Mouse (Mus musculus) Muller cell, postnatal 12 days (primary cell): ENCODE results near the gene Tdrd7.

ENCODE experiments used
- DNase-seq: peaks from one replicate; pipeline ENCODE4 v3.0.0-alpha.2; 2015; ENCODE audit errors: inconsistent ontology term

Gene Tdrd7

DNA sequence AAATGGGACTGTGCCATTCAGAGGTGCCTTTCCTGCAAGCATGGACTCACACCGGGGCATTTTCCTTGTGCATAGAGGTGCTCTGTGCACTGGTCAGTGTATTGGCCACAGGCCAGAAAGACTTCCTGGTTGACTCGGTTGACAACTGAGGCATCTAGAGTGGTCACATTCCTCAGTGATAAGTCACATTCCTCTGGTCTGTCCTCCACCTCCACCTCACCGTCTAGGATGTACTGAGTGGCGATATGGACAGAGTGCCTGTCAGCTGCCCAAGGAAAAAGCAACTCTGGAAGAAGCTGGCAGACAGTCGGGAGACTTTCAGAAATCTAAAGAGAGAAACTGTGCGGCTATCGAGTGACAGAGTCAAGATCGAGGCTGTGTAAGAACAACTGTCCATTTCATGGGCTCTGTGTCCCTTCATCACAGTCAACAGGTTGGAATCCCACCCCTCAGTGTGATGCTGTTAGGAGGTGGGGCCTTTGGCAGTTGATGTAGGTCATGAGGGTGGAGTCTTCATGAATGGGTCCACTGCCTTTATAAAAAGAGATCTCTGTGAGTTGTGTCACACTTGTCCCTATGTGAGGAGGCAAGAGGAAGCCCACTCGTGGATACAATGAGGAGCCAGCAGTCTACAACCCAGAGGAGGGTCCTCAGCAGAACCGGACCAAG is at the start of gene Tdrd7:
Gene Tdrd7 (plus strand): TSS at position 564 of the 669 bp plus-strand sequence.
- DNase-seq = peak; percentile 64

DNA sequence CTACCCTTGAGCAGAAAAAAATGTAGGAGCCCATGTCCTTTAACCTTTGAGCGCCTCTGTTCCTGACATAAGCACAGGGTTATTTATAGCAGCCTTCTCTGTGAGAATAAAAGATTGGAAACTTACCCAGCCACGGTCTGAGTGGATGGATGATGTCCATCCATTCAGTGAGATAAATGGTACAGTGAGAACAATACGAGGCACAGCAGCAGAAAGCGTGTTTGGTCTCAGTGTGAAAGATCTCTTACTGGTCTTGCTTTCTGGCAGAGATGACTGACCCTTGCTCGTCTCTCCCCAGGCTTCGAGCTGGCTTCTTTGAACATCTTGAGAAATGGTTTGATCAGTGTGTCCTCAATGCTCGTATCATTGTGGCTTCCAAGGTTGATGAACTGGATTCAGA is 48.0 kb upstream of the Tdrd7 start:
- peak; percentile 5 for DNase-seq

DNA sequence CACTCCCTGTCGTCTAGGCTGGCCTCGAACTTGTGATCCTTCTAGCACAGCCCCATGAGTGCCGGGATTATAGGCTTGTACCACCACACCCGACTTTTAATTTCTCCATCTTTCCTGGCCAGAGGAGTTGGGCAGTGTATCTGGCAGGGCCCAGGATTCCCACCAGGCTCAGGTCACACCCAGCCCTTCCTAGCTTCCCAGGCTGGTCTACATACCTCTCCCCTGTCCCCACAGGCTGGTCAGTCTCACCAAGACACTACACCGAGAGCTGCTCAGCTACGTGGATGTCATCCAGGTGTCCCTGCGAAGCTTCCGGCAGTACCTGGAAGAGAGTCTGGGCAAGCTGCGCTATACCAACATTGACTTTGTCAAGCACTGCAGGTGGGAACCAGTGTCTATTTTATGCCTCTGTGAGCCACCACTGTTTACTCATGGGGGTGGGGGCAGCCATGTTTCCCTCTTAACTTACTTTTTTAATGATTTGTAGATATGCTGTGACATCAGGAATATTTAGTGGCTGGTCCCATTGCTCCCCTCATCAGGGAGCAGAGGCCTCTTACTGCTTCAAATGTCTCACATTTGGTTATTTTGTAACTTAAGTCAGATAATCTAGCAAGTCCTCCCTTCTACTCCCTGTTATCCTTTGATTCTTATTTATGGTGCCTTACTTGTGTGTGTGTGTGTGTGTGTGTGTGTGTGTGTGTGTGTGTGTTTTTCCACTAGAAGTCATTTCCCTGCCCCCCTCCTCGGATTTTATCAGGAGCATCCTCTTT is 43.3 kb upstream of the Tdrd7 start:
- DNase-seq = no peak

DNA sequence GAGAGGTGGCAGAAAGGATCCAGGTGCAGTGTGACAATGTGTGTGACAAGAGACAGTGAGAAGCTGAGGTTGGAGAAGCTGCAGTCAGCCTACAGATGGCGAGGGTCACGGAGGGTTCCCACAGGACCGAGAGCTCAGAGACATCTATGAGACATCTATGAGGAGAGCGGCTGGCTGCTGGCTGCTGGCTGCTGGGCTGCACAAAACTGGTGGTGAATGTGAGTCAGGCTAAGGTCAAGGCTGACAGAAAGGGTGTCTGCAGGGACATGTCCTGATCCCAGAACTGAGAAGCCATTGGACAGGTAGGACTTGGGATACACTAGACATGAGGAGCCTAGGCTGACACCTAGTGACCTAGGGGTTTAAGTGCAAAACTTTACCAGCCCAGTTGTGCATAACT is 41.1 kb upstream of the Tdrd7 start:
- no peak for DNase-seq

DNA sequence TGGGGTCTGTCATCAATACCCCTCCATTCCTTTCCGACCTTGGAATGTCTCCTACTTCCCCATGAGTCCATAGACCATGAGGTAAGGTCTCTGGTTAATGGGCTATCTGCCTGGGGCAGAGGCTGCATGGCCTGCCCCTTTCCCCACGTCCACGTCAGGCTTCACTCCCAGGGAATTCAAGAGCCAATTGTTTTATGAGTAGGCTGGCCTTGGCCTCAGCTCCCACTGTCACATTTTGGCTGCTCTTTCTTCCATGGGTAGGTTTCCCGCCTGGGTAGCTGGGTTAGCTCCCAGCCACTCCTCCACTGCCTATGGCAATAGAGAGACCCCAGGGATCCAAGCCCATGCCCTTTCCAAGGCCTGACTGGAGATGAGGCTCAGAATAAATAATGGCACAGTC is 36.6 kb upstream of the Tdrd7 start:
- no peak for DNase-seq

DNA sequence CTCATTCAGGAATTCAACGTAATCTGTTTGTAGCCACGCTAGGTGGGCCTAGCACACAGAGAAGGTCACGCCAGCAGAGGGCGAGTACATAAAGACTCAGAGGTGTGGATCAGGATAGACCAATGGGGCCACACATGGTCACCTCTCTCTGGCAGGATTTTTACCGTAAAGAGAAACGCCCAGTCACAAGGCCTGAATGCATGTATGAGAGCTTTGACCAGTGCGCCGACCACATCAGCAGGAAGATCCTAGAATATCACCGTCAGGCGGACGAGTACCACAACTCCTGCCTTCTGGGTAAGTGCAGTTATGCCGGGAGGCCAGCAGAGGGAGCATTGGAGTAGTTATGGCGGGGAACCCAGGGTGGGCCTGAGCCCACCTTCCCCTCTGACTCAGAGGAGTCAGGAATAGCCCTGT is 23.5 kb upstream of the Tdrd7 start:
- peak; percentile 44 for DNase-seq

DNA sequence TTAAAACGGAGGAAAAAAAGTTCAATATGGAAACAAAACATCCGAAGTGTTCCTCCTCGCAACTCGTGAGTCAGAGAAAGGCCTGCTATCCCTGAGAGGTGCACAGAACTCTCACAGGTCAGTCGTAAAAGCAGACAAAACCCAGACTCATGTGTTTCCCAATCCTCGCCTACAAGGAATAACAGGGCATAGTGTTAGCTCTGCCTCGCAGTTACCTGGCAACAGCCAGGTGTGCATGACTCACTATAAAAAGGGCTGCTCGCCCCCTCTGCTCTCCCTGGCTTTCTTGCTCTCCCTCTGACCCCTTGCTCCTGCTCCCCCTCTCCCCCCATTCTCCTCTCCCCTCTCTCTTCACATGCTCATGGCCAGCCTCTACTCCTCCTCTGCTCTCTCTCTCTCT is 17.4 kb upstream of the Tdrd7 start:
- no peak for DNase-seq

DNA sequence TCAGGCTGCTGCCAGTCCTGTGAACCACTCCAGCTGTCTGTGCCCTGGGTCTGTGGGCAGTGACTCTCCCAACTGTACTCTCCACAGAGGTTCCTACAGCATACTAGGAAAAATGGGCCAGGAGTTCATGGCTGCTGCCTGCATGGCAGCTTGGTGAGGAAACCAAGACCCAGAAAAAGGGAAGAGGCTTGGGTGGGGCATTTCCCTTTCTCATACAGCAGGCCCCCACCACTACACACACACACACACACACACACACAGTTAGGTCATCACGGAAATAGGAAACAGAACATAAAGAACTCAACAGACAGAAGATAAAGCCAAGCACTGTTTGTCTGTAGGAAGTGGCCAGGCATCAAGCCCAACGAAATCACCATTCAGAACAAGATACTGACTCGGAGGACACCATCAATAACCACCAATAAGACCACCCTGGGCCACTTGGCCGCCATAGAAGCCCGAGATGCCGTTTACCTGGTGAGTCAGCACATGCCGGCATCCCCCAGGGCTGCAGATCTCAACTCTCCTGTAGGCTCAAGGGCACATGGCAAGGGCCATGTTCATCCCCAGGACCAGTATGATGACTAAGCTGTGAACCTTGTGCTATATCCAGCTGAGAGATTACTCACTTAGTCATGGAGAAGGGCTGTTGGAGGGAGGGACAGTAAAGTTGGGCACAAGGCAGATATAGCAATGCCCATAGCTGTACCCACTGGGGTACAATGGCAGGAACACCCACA is 15.9 kb upstream of the Tdrd7 start:
- peak; percentile 32 for DNase-seq

DNA sequence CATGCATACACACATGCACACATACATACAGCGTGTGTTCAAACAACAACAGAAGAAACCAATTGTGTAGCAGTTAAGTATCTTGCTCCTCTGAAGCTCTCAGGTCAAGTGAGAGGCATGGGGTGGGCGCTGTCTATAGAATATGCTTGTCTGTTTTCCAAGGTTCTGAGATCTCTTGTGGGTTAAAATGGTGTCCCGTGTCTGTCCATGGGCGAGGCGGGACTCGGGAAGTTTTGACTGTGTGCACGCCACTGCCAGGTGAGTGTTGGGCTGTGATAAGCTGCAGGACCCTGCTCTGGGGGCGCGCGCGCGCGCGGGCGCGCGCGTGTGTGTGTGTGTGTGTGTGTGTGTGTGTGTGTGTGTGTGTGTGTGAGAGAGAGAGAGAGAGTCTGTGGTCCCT is 13.3 kb upstream of the Tdrd7 start:
- no peak for DNase-seq

DNA sequence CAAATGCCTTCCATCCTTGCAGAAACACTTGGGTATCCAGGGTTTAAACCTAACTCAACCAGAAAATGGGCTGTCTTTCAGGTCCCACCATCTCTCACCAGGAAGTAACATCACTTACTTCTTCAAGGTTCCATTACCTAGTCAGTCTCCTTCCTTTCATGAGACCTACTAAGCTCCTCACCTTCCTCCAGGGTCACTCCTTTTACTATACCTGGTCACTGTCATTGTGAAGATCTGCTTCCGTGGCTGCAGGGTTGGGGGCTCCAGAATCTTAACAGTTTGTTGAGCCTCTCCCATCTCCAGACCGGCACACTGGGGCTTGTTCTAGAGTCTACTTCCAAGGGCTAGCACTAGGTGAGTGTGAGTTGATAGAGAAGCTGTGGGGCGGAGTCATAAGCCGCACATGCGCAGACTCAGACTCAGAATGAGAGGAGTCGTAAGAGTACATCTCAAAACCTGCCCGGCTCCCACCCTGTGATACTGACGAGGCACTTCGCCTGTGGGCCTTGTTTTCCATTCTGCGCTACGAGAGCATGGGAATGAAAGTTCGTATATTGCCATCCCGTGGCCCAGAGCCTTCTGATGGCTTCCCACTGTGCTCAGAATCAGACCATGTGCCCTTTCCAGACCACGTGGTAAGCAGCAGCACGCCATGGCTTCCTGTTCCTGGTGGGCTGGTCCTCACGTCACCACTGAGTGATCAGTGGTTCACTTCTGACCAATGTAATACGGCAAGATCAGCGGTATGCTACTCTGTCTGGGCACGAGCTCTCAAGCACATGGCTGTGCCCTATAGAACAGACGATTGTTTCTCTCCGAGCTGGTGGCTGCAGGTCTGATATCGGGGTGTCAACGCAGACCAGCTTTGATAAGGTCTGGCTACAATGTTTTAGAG is 11.9 kb upstream of the Tdrd7 start:
- DNase-seq = no peak

DNA sequence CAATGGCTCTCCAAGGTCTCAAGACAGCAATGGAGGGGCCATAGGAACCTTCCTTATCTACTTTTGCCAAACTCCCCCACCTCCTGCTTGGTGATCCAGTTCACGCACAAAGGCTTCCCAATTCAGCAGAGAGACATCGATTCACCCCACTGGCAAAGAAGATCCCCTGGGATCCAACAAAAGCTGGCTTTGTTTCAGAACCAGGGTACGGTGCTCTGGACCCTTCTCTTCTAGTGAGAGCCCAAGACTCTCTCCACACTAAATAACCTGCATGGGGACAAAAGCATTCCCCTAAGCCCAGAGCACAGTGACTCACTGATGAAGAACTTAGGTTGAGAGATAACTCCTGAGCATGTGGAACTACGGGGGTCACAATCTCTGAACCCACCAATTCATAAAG is 9.9 kb upstream of the Tdrd7 start:
- DNase-seq = no peak

DNA sequence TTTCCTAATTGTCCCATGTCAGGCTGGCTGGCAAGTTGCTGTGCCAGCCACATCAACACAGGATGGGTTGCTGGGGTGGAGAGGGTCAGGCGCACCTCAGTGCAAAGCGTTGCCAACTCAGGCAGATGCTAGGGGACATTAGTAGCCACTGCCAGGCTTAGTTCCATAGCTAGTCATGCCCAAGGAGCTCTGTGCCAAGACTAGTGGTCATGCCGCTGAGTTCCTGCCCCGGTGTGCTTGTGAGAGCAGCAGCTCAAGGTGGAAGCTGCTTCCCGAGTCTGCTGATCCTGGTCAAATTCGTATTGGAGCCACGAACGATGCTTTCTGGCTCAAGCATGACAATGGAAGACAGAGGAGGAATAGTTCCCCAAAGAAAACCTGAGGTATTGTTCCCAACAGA is 9.0 kb upstream of the Tdrd7 start:
- no peak for DNase-seq

DNA sequence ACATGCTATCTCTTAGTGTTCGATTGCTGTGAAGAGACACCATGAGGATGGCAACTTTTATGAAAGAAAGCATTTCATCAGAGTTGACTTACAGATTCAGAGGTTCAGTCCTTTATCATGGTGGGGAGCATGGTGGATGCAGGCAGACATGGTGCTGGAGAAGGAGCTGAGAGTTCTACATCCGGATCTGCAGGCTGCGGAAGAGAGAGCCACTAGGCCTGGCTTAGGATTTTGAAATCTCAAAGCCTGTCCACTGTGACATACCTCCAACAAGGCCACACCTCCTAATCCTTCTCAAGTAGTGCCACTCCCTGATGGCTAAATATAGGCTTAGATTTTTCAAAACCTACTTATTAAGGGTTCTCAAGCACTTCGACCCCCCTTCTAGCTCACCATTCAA is 8.4 kb upstream of the Tdrd7 start:
- DNase-seq = no peak

DNA sequence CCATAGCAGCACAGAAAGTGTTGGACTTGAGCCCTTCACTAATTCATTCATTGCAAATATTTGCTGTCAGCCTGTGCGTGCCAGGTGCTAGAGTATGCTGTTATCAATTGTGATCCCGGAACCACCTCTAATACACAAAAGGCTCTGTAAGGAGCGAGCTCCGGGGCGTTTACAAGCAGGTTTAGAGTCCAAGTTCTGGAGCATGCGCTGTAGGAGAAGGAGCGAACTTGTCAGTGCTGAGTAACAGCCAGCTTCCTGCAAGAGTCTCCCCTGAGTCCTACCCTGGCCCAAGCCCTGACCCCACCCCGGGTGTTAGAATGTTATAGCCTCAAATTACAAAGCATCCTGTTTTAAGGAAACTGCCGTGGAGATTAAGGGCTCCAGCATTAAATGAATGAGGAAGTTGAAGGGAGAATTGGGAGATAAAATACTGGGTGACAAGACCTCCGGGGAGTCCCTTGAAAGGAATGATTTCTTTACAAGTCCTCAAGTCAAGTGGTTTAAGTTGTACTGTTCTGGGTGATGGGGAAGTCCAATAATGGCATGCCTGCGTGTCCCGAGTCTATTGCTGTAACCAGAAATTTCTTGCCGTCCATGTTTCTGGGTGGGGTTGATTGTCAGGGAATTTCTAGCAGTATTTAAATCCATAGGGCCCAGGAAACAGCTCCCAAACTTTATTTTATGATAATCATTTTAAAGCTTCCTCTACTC is 758 bp downstream of the Tdrd7 start:
- no peak for DNase-seq

DNA sequence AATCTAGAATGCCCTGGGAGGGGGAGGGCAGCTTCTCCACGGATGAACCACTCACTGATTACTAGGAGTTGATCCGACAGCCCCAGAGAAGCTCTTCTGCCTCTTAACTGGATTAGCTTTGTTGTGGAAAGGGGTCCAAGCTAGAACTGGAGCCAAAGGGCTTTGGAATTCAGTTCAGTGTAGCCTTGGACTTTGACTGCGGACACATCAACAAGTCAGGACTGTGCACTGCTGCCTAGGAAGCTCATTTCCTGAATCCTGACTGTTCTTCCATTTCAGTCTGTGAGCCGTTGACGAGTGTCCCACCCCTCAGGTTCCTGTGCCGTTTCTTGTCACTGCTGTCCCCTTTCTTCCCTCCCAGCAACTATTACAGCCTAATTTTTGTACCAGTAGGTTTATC is 1.6 kb downstream of the Tdrd7 start:
- DNase-seq = no peak

DNA sequence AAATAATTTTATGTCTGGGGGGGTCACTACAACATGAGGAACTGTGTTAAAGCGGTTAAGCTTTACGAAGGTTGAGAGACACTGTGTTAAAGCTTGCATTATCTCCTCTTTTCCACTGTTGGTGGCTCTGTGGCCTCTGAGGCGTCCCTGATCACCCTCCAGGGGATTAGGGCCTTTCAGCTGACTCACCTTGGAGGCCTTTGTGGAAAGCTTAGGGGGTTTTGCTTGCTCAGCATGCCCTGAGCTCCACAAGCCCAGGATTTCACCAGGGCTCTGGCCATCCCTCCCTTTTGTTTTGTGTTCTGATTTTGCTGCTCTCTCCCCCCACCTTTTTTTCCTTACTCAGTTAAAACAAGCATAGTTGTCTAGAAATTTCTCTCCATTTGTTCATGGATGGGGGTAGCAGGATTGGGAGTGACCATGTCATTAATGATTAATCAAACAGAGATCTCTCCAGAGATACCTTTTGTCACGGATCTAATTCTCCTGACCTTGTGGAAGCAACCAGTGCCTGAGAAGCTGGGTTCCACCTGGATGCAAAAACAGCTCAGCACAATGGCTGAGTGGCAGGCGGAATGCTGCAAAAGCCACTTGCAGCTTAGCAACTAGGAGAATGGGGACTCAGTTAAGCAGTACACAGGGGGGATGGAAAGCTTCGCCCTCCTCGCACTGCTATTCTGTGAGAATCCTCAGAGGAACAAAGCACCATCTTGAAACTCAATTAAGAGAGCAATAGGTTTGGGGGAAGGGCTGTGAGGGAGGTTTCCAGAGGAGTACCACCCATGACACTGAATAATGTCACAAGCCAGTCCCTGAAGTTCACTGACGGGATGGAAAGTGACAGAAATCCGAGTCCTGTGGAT is 2.6 kb downstream of the Tdrd7 start:
- DNase-seq = no peak

DNA sequence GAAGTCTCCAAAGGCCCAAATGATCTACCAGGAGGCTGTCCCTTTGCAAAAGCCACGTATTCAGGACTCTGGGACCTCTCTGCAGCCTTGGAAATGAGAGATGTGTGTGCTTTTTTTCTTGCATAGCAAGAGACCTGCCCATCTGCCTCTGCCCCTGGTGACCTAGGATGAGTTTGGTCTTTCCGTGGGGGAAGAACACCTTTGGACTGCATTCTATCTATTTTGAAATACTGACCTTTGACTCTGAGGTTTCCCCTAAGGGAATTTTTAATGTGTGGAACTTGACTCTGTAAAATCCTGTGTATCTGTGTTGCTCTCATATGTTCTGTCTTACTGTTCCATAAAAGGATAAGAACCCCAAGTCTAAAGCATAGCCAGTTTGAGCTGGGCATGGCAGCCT is 3.9 kb downstream of the Tdrd7 start:
- DNase-seq = no peak

DNA sequence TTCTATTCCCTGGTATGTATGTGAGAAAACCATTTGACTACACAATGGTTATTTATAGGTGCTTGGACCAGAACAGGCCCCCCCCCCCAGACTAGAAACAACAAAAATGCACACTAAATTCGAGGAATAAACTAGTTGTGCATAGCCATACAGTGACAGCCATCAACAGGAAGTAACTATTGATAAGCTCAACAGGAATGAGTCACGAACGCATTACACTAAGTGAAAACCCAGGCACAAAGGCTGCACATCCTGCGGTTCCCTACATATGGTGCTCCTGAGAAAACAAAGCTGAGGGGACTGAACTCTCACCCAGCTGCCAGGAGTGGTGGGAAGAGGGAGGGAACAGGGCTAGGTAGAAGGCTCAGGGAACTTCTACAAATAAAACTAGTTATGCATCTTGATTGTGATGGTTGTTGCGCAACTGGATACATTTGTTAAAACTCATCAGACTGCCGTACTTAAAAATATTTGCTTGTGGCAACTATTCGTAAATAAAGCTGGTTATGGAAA is 5.0 kb downstream of the Tdrd7 start:
- DNase-seq = no peak

DNA sequence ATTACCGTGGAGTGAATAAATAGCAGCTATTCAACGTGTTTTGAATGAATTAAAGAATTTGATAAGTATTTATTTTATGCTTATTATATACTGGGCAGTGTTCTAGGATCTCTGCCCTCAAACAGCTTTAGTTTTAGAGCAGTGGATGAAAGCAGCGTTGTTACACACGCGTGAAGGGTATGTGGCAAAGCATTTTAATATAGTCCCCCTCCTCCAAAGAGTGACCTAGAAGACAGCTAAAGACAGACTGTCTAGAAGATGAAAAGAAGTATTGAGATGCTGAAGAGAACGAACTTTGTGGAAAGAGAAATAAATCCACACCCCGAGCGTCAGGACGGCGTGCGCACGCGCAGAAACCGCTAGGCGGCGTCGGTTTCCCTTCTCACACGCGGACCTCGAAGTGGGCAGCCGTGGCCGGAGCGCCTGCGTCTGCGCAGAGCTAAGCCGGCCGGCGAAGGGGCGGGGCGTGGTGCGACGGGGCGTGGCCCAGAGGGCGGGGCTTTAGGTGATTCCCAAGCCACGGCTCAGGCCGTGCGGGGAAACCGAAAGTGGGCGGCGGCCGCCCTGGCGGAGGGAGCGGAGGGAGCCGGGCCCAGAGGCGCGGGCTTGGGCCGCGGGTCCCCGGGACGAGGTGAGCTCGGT is 6.8 kb downstream of the Tdrd7 start:
- peak; percentile 98 for DNase-seq
